Mouse (Mus musculus): ENCODE data around the gene Sos1.

DNA sequence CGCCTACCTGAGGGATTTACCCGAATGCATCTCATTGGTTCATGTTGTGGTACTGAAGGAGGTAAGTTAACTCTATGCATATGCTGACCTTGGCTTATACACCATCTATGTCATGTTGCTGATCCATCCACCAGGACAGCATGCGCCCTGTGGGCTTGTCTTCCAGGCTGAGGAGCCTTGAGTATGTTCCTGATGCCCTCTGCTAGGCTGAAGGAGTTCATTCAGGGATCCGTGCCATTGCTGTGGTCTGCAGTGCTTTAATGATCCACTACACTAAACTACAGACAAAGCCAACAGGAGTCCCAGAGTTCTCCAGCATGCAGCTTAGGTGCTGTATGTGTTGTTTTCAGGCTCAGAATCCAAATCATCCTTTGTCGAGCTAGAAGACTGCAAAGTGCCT lies 113.0 kb downstream of the Sos1 start:
- no peak for TF ChIP-seq EP300 (optimal IDR thresholded peaks at IDR 0.05)
- no peak for TF ChIP-seq CTCF (IDR thresholded peaks at IDR 0.05; ENCODE audit: low read depth)
